Mouse (Mus musculus) CH12.LX (cell line): Measurements from ENCODE around the gene Xntrpc. TPM values are rescaled to one million over a fixed set of nuclear protein-coding genes. Genes with fewer than 3 reads are reported as not detected.

Experiments
- DNase-seq: peaks from one replicate; pipeline ENCODE4 v3.0.0-alpha.2; 2013; ENCODE audit errors: extremely low read depth
- H3K27ac ChIP-seq: 2 replicates; pipeline ENCODE4 v1.5.1; 2012; ENCODE audit warnings: low read depth, mild to moderate bottlenecking, control low read depth, moderate library complexity; ENCODE audit not compliant: insufficient read depth
- H3K27me3 ChIP-seq: replicated peaks from 2 replicates; pipeline ENCODE3; 2012; ENCODE audit warnings: inconsistent platforms
- H3K36me3 ChIP-seq, 2 experiments: replicated peaks in 1 of 2; 2 replicates each; pipeline versions ENCODE3 to v1.6.1; 2012; ENCODE audit warnings: inconsistent platforms in 1 of 2, low read length in 1 of 2, mild to moderate bottlenecking in 1 of 2, mixed read lengths in 1 of 2, moderate library complexity in 1 of 2; ENCODE audit not compliant: control insufficient read depth in 1 of 2, insufficient read depth in 1 of 2
- H3K4me1 ChIP-seq, 2 experiments: 2 replicates each; pipeline ENCODE4 v1.6.1; 2012; ENCODE audit warnings: inconsistent platforms in 1 of 2, moderate library complexity in 1 of 2; ENCODE audit not compliant: insufficient read depth in 2 of 2, control insufficient read depth in 1 of 2
- H3K4me2 ChIP-seq: 2 replicates; pipeline ENCODE4 v1.6.1; 2012; ENCODE audit warnings: low read depth, mild to moderate bottlenecking, control low read depth; ENCODE audit not compliant: poor library complexity, insufficient read depth, severe bottlenecking
- H3K4me3 ChIP-seq, 3 experiments: fragments of 150-350 bp in 1 of 3; sonication (generic) in 1 of 3; replicated peaks in 1 of 3; 2 replicates each; pipeline versions ENCODE3 to v1.5.1; 2011 to 2012; ENCODE audit warnings: low read depth in 2 of 3, low read length in 2 of 3, mild to moderate bottlenecking in 2 of 3, moderate library complexity in 2 of 3, control low read depth in 1 of 3, improper control_type of control experiment in 1 of 3, inconsistent platforms in 1 of 3, mixed read lengths in 1 of 3; ENCODE audit not compliant: poor library complexity in 1 of 3
- H3K79me2 ChIP-seq: replicated peaks from 2 replicates; pipeline ENCODE4 v1.6.1; 2012; ENCODE audit warnings: mild to moderate bottlenecking, moderate library complexity; ENCODE audit not compliant: control insufficient read depth, poor library complexity, insufficient read depth, severe bottlenecking; ENCODE audit errors: extremely low read depth
- H3K9ac ChIP-seq: 2 replicates; pipeline ENCODE4 v1.6.1; 2012; ENCODE audit warnings: low read depth, mild to moderate bottlenecking, control low read depth, moderate library complexity; ENCODE audit not compliant: insufficient read depth
- H3K9me3 ChIP-seq: replicated peaks from 2 replicates; pipeline ENCODE3; 2012; ENCODE audit warnings: low read length, inconsistent platforms, mixed read lengths
- BHLHE40 ChIP-seq: IDR thresholded peaks from 2 replicates; pipeline ENCODE4 v1.6.1; 2011; ENCODE audit warnings: mild to moderate bottlenecking, low read depth, low read length, improper control_type of control experiment
- CHD1 ChIP-seq: IDR thresholded peaks from 2 replicates; pipeline ENCODE4 v1.6.1; 2012; ENCODE audit warnings: low read depth, low read length, improper control_type of control experiment, inconsistent platforms
- CHD2 ChIP-seq: IDR thresholded peaks from 2 replicates; pipeline ENCODE4 v1.6.1; 2011; ENCODE audit warnings: low read length, improper control_type of control experiment
- E2F4 ChIP-seq: IDR thresholded peaks from 2 replicates; pipeline ENCODE4 v1.6.1; 2011; ENCODE audit warnings: low read depth, low read length, improper control_type of control experiment; ENCODE audit not compliant: insufficient replicate concordance
- EP300 ChIP-seq: IDR thresholded peaks from 2 replicates; pipeline ENCODE4 v1.6.1; 2011; ENCODE audit warnings: low read length, improper control_type of control experiment
- IRF4 ChIP-seq: IDR thresholded peaks from 2 replicates; pipeline ENCODE4 v1.6.1; 2014; ENCODE audit warnings: low read depth, mild to moderate bottlenecking, inconsistent platforms, low read length, improper control_type of control experiment
- JUN ChIP-seq: IDR thresholded peaks from 2 replicates; pipeline ENCODE4 v1.6.1; 2011; ENCODE audit warnings: low read depth, mild to moderate bottlenecking, low read length, improper control_type of control experiment, moderate library complexity; ENCODE audit not compliant: insufficient read depth
- MYC ChIP-seq: IDR thresholded peaks from 2 replicates; pipeline ENCODE4 v1.6.1; 2011; ENCODE audit warnings: low read depth, mild to moderate bottlenecking, improper control_type of control experiment, low read length
- NELFE ChIP-seq: IDR thresholded peaks from 2 replicates; pipeline ENCODE4 v1.6.1; 2011; ENCODE audit warnings: low read depth, low read length, improper control_type of control experiment
- RCOR1 ChIP-seq: conservative IDR thresholded peaks from 2 replicates; pipeline ENCODE4 v1.6.1; 2012; ENCODE audit warnings: low read depth, mild to moderate bottlenecking, inconsistent platforms, low read length, improper control_type of control experiment
- TBP ChIP-seq: conservative IDR thresholded peaks from 2 replicates; pipeline ENCODE4 v1.6.1; 2011; ENCODE audit warnings: low read depth, low read length, improper control_type of control experiment
- ZKSCAN1 ChIP-seq: IDR thresholded peaks from 2 replicates; pipeline ENCODE4 v1.6.1; 2012; ENCODE audit warnings: low read depth, inconsistent platforms, low read length, improper control_type of control experiment, borderline replicate concordance
- dilution Hi-C: fragments of 300-500 bp; cut with MboI; formaldehyde crosslinking; loops from 2 replicates; pipeline ENCODE4 v1.14.3; 2020; ENCODE audit warnings: low sequenced_read_pairs; ENCODE audit not compliant: extremely low pct_unique_long_range_greater_than_20kb, extremely low pct_ligation_motif_present
- in situ Hi-C: fragments of 300-500 bp; cut with MboI; formaldehyde crosslinking; loops from 3 replicates; pipeline ENCODE4 v1.14.3; 2019; ENCODE audit warnings: low sequenced_read_pairs, low pct_ligation_motif_present, low pct_unique_long_range_greater_than_20kb, mixed read lengths
- polyA plus RNA-seq: library from polyadenylated mRNA; unstranded; fragments of >175 nt; gene quantifications from 2 replicates; pipeline ENCODE4 v1.2.1, GENCODE M21; 2012; ENCODE audit warnings: low read depth; ENCODE audit not compliant: insufficient read length
- total RNA-seq, 2 experiments: library from RNA; depleted of rRNA; stranded (reverse); fragments of 300-350 nt in 1 of 2; fragments of >200 nt in 1 of 2; gene quantifications; 2 replicates each; pipeline ENCODE4 v1.2.3; 2012 to 2014

Gene Xntrpc
- total and polyA plus RNA-seq, 3 experiments: 0.64 to 1.9 (median 1.7) TPM

DNA sequence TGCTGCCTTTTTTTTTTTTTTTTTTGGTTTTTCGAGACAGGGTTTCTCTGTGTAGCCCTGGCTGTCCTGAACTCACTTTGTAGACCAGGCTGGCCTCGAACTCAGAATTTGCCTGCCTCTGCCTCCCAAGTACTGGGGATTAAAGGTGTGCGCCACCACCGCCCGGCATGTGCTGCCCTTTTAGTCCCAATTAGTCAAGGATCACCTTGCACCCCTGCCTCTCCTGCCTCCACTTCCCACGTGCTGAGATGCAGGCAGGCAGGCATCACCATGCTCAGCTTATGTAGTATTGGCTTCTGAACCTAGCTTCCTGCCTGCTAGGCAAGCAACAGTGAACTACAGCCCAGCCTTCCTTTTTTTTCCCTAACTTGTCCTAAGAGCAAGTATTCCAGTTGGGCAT is 51.9 kb downstream of the Xntrpc start:
- H3K4me2 ChIP-seq: no peak overlapping the region
- H3K79me2 ChIP-seq: no peaks in the 10 kb centered on the region
- dilution Hi-C loops (no loop called here), in situ Hi-C loops (no loop called here)
- peaks cover 31 to 43% of the 10 kb centered on the region in 2 experiments for H3K36me3 ChIP-seq
- peaks cover 2 to 21% of the 10 kb centered on the region in 2 experiments; a peak in 3 of 4 replicates for H3K4me1 ChIP-seq
- H3K9me3 ChIP-seq: no peaks in the 10 kb centered on the region
- no peak overlapping the region for H3K4me3 ChIP-seq
- TF ChIP-seq CHD2 (no peak), ZKSCAN1 (no peak), TBP (no peak), BHLHE40 (no peak), NELFE (no peak), IRF4 (no peak), JUN (no peak), E2F4 (no peak), EP300 (no peak)
- no peak overlapping the region for H3K27ac ChIP-seq
- no peak overlapping the region for H3K9ac ChIP-seq
- DNase-seq: no peak
- no peaks in the 10 kb centered on the region for H3K27me3 ChIP-seq

DNA sequence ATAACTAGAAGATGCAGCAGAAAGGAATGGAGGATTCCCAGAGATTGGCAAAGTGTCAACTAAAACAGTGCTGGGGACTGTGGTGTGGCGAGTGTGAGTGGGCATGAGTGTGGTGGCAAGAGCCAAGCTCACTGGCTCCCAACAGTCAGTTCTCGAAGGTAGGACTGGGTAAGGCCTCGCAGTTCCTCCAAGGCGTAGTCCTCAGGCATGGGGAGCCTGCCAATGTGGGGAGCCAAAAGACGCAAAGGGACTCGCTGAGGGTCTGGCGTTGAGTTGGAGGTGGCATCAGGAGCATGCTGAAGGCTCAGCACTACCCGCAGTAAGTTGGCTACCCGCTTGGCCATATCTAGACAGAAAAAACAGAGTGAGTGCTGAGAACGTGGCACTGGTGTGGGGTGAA is 54.8 kb downstream of the Xntrpc start:
- no peak for TF ChIP-seq RCOR1
- H3K4me3 ChIP-seq: no peak overlapping the region
- no peak overlapping the region for H3K9ac ChIP-seq
- H3K27ac ChIP-seq: no peak overlapping the region
- dilution Hi-C loops (no loop called here), in situ Hi-C loops (no loop called here)
- H3K4me1 ChIP-seq: peaks cover 0 to 17% of the 10 kb centered on the region in 2 experiments; a peak in 2 of 4 replicates
- no peak for DNase-seq
- H3K27me3 ChIP-seq: no peaks in the 10 kb centered on the region
- no peaks in the 10 kb centered on the region for H3K79me2 ChIP-seq
- no peak overlapping the region for H3K4me2 ChIP-seq
- H3K9me3 ChIP-seq: no peaks in the 10 kb centered on the region
- peaks cover 61 to 72% of the 10 kb centered on the region in 2 experiments for H3K36me3 ChIP-seq

DNA sequence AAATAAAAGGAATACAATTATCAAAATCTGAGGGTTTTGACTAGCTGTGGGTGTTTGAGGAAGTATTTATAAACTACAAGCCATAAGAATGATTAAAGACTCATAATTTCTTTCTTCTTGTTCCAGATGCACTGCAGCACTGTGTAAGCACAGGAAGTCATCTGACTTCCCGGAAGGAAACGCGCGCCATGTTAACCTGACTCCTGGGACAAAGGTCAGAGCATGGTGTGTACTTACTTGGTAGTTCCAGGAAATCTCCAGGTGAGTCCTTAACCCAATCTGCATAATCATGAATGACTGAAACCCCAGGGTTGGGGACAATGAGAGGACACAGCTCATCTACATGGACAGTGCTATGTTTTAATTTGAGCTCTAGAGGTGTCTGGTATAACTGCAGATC is 66.9 kb downstream of the Xntrpc start:
- Histone ChIP-seq H3K4me2 (no peak overlapping the region), H3K4me1 (no peaks in the 10 kb centered on the region), H3K9ac (no peak overlapping the region), H3K79me2 (no peaks in the 10 kb centered on the region), H3K9me3 (no peaks in the 10 kb centered on the region), H3K27me3 (no peaks in the 10 kb centered on the region), H3K27ac (no peak overlapping the region), H3K4me3 (no peak overlapping the region), H3K36me3 (peaks cover 46 to 86% of the 10 kb centered on the region in 2 experiments)
- in situ Hi-C loops: no loop called here
- TF ChIP-seq BHLHE40 (no peak), MYC (no peak), CHD1 (no peak)
- no peak for DNase-seq
- dilution Hi-C loops: no loop called here
